Mouse (Mus musculus) neural tube, embryonic 11.5 days (tissue): ENCODE measurements around the gene Nckap5l. TPM values are rescaled to one million over a fixed set of nuclear protein-coding genes. Genes with fewer than 3 reads are reported as not detected.

Experiments
- ATAC-seq: fragments of 200-750 bp; cut with Nextera tagmentation; 2 replicates; pipeline ENCODE4 v1.8.0; 2017; ENCODE audit warnings: moderate number of reproducible peaks, mild to moderate bottlenecking, moderate TSS enrichment, moderate library complexity; ENCODE audit not compliant: insufficient read depth, low FRiP score, low TSS enrichment
- DNase-seq: peaks from one replicate; pipeline ENCODE4 v3.0.0-alpha.2; 2015; ENCODE audit warnings: low spot score
- H3K27ac ChIP-seq: fragments of 300-500 bp; sonication (generic); 2 replicates; pipeline ENCODE4 v1.5.1; 2014; ENCODE audit warnings: low read depth, mild to moderate bottlenecking, low read length
- H3K27me3 ChIP-seq: fragments of 300-500 bp; sonication (generic); 2 replicates; pipeline ENCODE4 v1.6.1; 2014; ENCODE audit warnings: mild to moderate bottlenecking, low read length, mixed read lengths; ENCODE audit not compliant: control insufficient read depth, insufficient read depth
- H3K36me3 ChIP-seq: fragments of 300-500 bp; sonication (generic); 2 replicates; pipeline ENCODE4 v1.6.1; 2014; ENCODE audit warnings: mild to moderate bottlenecking, low read length, moderate library complexity, mixed read lengths; ENCODE audit not compliant: control insufficient read depth, insufficient read depth
- H3K4me1 ChIP-seq: fragments of 300-500 bp; sonication (generic); 2 replicates; pipeline ENCODE4 v1.6.1; 2014; ENCODE audit warnings: low read length, mixed read lengths; ENCODE audit not compliant: control insufficient read depth, insufficient read depth
- H3K4me2 ChIP-seq: fragments of 300-500 bp; sonication (generic); 2 replicates; pipeline ENCODE4 v1.6.1; 2014; ENCODE audit warnings: low read depth, mild to moderate bottlenecking, moderate library complexity
- H3K4me3 ChIP-seq: fragments of 300-500 bp; sonication (generic); 2 replicates; pipeline ENCODE4 v1.5.1; 2014; ENCODE audit warnings: low read depth, low read length
- H3K9ac ChIP-seq: fragments of 300-500 bp; sonication (generic); 2 replicates; pipeline ENCODE4 v1.6.1; 2014; ENCODE audit warnings: mild to moderate bottlenecking, low read length
- H3K9me3 ChIP-seq: fragments of 300-500 bp; sonication (generic); 2 replicates; pipeline ENCODE4 v1.6.1; 2016; ENCODE audit warnings: low read length; ENCODE audit not compliant: control insufficient read depth
- WGBS: fragments of 180-500 bp; shearing (Covaris S2); extraction: QIAGEN DNeasy Blood & Tissue Kit; methylation state at CpG from one replicate; pipeline ENCODE4 v1.1.7; 2014; 5-methylcytosine and 5-hydroxymethylcytosine counted together
- polyA plus RNA-seq: library from polyadenylated mRNA; unstranded; fragments of >200 nt; fragmentation: Nextera tagmentation; extraction: Ambion mirVana; gene quantifications from 2 replicates; pipeline ENCODE4 v1.2.1, GENCODE M21; 2014

The Nckap5l gene
- polyA plus RNA-seq, 1 experiment from 2014 or later: 14.9 TPM

- Histone ChIP-seq H3K4me3 (no peak overlapping the region), H3K4me1 (peaks cover 21% of the 10 kb centered on the region), H3K9ac (peak overlapping the region; percentile 2; the same call in 1 of the 2 replicates), H3K9me3 (no peaks in the 10 kb centered on the region), H3K36me3 (no peaks in the 10 kb centered on the region; the same call in 1 of the 2 replicates), H3K4me2 (no peak overlapping the region), H3K27ac (peak overlapping the region; percentile 51; the same call in 1 of the 2 replicates), H3K27me3 (no peaks in the 10 kb centered on the region)
- ATAC-seq (no peak), DNase-seq (no peak)
- WGBS: 61% methylated on average over 8 of the region's 8 CpGs
These were observed 16.6 kb downstream of the Nckap5l start for GRCm38 (mm10) chr15:99440816-99441457.

DNA sequence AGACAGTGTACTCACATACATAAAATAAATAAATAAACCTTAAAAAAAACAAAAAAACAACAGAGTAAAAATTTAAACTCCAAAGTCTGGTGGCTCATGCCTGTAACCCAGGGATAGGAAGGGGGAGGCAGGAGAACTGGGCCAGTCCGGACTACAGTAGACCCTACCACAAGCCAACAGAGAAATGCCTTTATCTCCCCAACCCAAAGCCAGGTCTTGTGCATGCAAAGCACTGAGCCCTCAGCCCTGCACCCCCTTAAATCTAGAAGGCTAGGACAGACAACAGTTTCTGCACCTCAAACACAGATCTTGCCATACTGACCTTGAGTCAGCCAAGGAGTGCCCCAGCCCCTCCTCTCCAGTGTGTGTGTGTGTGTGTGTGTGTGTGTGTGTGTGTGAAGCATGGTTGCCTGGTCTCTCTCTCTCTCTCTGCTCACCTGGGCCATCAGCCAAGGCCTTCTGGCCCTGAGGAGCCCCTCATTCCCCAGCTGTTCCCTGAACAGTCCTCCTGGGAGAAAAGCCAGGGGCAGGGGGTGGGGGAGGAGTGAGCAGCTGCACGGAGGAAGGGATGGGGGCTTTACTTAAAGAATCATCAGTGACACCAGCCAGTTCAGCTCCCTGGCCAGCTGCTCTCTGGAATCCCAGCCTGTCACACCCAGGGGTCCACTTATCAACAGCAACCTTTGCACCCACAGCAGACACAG lies 17.3 kb downstream of the Nckap5l start:
- Histone ChIP-seq H3K4me3 (no peak overlapping the region), H3K9ac (peak overlapping the region; percentile 2; the same call in 1 of the 2 replicates), H3K36me3 (no peaks in the 10 kb centered on the region; the same call in 1 of the 2 replicates), H3K9me3 (no peaks in the 10 kb centered on the region), H3K4me1 (peaks cover 21% of the 10 kb centered on the region), H3K4me2 (no peak overlapping the region), H3K27ac (peak overlapping the region; percentile 51; the same call in 1 of the 2 replicates), H3K27me3 (no peaks in the 10 kb centered on the region)
- WGBS: 53% methylated on average over 2 of the region's 2 CpGs
- peak; percentile 54 for DNase-seq
- ATAC-seq: no peak

- H3K27me3 ChIP-seq: no peaks in the 10 kb centered on the region
- H3K4me1 ChIP-seq: peaks cover 21% of the 10 kb centered on the region
- H3K36me3 ChIP-seq: no peaks in the 10 kb centered on the region; the same call in 1 of the 2 replicates
- no peak overlapping the region for H3K9ac ChIP-seq
- ATAC-seq (no peak), DNase-seq (peak; percentile 5)
- no peak overlapping the region for H3K4me3 ChIP-seq
- no peak overlapping the region for H3K4me2 ChIP-seq
- no peaks in the 10 kb centered on the region for H3K9me3 ChIP-seq
- WGBS: 83% methylated on average over 8 of the region's 8 CpGs
- no peak overlapping the region for H3K27ac ChIP-seq
These were observed 18.4 kb downstream of the Nckap5l start for GRCm38 (mm10) chr15:99438966-99439698.

- no peaks in the 10 kb centered on the region for H3K27me3 ChIP-seq
- H3K4me2 ChIP-seq: no peak overlapping the region
- peaks cover 10% of the 10 kb centered on the region; the same call in 1 of the 2 replicates for H3K4me1 ChIP-seq
- no peak overlapping the region for H3K27ac ChIP-seq
- ATAC-seq (no peak), DNase-seq (no peak)
- H3K9me3 ChIP-seq: no peaks in the 10 kb centered on the region
- no peak overlapping the region for H3K4me3 ChIP-seq
- H3K36me3 ChIP-seq: peaks cover 17% of the 10 kb centered on the region
- WGBS: 92% methylated on average over 12 of the region's 12 CpGs
- no peak overlapping the region for H3K9ac ChIP-seq
These were observed 23.6 kb downstream of the Nckap5l start for GRCm38 (mm10) chr15:99433913-99434312.

- no peak for ATAC-seq
- no peak overlapping the region for H3K9ac ChIP-seq
- H3K4me3 ChIP-seq: no peak overlapping the region
- no peak overlapping the region for H3K4me2 ChIP-seq
- H3K9me3 ChIP-seq: no peaks in the 10 kb centered on the region
- no peak overlapping the region for H3K27ac ChIP-seq
- no peaks in the 10 kb centered on the region for H3K27me3 ChIP-seq
- DNase-seq: no peak
- H3K36me3 ChIP-seq: peaks cover 20% of the 10 kb centered on the region
- WGBS: 95% methylated on average over 16 of the region's 16 CpGs
- peaks cover 4% of the 10 kb centered on the region; the same call in 1 of the 2 replicates for H3K4me1 ChIP-seq
These were observed 24.3 kb downstream of the Nckap5l start for GRCm38 (mm10) chr15:99433081-99433718.

GRCm38 (mm10) chr15:99431967-99432366 lies 25.6 kb downstream of the Nckap5l start:
- H3K4me2 ChIP-seq: no peak overlapping the region
- H3K4me1 ChIP-seq: 0 out of 2 replicates have a peak, but pooled peaks cover 2% of the 10 kb centered on the region
- no peak overlapping the region for H3K27ac ChIP-seq
- no peak overlapping the region for H3K4me3 ChIP-seq
- H3K36me3 ChIP-seq: peaks cover 22% of the 10 kb centered on the region
- H3K9ac ChIP-seq: no peak overlapping the region
- WGBS: 76% methylated on average over 8 of the region's 8 CpGs
- no peaks in the 10 kb centered on the region for H3K9me3 ChIP-seq
- ATAC-seq (no peak), DNase-seq (no peak)
- no peaks in the 10 kb centered on the region for H3K27me3 ChIP-seq

DNA sequence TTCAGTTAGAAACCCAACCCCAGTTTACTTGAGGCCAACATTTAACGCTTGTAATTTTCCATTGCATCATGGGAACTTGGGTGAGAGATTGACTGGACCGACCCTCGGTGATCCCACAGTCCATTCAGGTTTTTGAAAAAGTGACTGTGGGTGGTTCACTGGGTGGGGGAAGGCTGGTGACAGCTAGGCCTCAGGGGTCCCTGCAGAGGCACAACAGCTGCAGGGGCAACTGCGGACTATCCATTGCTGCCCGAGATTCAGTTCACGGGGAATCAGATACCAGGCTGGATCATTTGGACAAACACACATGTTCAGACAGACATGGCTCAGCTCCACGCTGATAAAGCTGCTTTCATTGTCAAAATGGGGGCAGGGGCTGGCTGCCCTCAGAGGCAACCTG lies 26.0 kb downstream of the Nckap5l start:
- Histone ChIP-seq H3K36me3 (peaks cover 25% of the 10 kb centered on the region), H3K4me1 (0 out of 2 replicates have a peak, but pooled peaks cover 2% of the 10 kb centered on the region), H3K4me2 (no peak overlapping the region), H3K27ac (no peak overlapping the region), H3K9ac (no peak overlapping the region), H3K4me3 (no peak overlapping the region), H3K27me3 (no peaks in the 10 kb centered on the region), H3K9me3 (no peaks in the 10 kb centered on the region)
- no peak for DNase-seq
- no peak for ATAC-seq
- 87% methylated on average over 7 of the region's 7 CpGs for WGBS

DNA sequence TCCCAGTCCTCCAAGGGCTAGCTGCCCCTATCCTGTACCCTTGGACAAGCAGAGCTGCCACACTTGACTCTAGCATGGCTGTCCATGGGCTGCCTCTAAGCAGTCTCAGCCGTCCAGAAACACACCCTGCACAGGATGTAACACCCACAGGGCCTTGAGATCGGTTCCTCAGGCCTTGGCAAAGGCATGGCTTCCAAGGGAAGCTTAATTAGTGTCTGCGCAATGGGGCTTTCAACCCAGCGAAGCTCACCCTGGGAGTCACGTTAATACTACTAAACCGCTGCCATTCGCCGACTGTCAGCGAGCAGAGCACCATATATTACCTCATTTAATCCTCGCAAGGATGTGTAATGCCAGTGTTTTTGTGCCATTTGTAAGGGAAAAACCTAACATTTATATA lies 26.5 kb downstream of the Nckap5l start:
- H3K9me3 ChIP-seq: no peaks in the 10 kb centered on the region
- peaks cover 29% of the 10 kb centered on the region for H3K36me3 ChIP-seq
- H3K4me2 ChIP-seq: no peak overlapping the region
- no peak overlapping the region for H3K27ac ChIP-seq
- DNase-seq (no peak), ATAC-seq (no peak)
- H3K9ac ChIP-seq: no peak overlapping the region
- no peak overlapping the region for H3K4me3 ChIP-seq
- H3K4me1 ChIP-seq: no peaks in the 10 kb centered on the region
- H3K27me3 ChIP-seq: no peaks in the 10 kb centered on the region
- 90% methylated on average over 10 of the region's 10 CpGs for WGBS
